8 mouse cellular contexts compared by ENCODE assay signal in the genomic region with DNA sequence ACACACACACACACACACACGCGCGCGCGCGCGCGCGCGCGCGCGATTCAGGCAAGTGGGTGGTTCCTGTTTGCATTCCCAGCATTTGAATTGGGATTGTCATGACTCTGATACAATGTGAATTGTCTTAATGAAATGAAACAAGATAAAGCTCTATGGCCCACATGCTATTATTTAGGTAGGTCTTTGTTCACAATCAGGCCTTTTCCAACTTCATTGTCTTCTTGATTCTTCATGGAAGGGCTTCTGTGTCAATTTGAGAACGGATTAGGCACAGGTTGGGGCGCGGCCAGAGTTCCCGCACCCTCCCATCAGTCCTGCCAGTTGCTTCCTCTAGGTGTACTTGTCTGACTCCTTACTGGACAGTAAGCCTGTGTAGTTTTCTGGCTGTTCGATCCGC. TPM values are rescaled to one million over a fixed set of nuclear protein-coding genes. Genes with fewer than 3 reads are reported as not detected.
DNase-seq lines count a peak whose midpoint lies in the region; ATAC-seq and TF ChIP-seq lines count a peak whose summit lies in the region.

No protein-coding gene starts in this region.

- peak; percentile 67; the same call in 1 of the 2 replicates for ATAC-seq in kidney, embryonic 15.5 days (replicated peaks; ENCODE audit: low FRiP score)
- no peak for ATAC-seq in intestine, postnatal 0 days
- ATAC-seq in neural tube, embryonic 14.5 days (ENCODE audit: low read depth) = peak; percentile 55

- no peak for TF ChIP-seq CTCF in embryonic fibroblast, embryonic 13.5 days (IDR thresholded peaks at IDR 0.05; ENCODE audit: borderline replicate concordance, insufficient read depth, low read length)
- TF ChIP-seq CTCF in intestine, postnatal 0 days (IDR thresholded peaks at IDR 0.05; ENCODE audit: low read depth) = no peak

- no peak for DNase-seq in kidney, adult 8-10 months
- no peak for DNase-seq in layer of hippocampus, postnatal 25 days (ENCODE audit: extremely low spot score in 1 of 2, low spot score in 1 of 2)
- DNase-seq in left cerebral cortex, postnatal 10 days (ENCODE audit: extremely low spot score in 1 of 2, low spot score in 2 of 2) = no peak
- DNase-seq in right cerebral cortex, adult 2 months (ENCODE audit: low spot score in 2 of 2) = no peak

- no peaks in the 10 kb centered on the region for H3K36me3 ChIP-seq in kidney, embryonic 15.5 days
- H3K36me3 ChIP-seq in intestine, postnatal 0 days (ENCODE audit: control insufficient read depth, insufficient read depth) = no peaks in the 10 kb centered on the region
- H3K36me3 ChIP-seq in neural tube, embryonic 14.5 days (ENCODE audit: control insufficient read depth, insufficient read depth, low read length) = no peaks in the 10 kb centered on the region

- H3K9ac ChIP-seq in kidney, embryonic 15.5 days = no peak overlapping the region
- no peak overlapping the region for H3K9ac ChIP-seq in intestine, postnatal 0 days (ENCODE audit: low read depth, low read length)
- no peak overlapping the region for H3K9ac ChIP-seq in neural tube, embryonic 14.5 days (replicated peaks; ENCODE audit: low read depth, low read length)

- H3K4me2 ChIP-seq in kidney, embryonic 15.5 days = peak overlapping the region; percentile 56
- peak overlapping the region; percentile 67 for H3K4me2 ChIP-seq in intestine, postnatal 0 days (replicated peaks; ENCODE audit: low read depth)
- H3K4me2 ChIP-seq in neural tube, embryonic 14.5 days (ENCODE audit: low read depth, low read length) = peak overlapping the region; percentile 51

- H3K9me3 ChIP-seq in kidney, embryonic 15.5 days (replicated peaks) = 0 out of 2 replicates have a peak, but pooled peaks cover 3% of the 10 kb centered on the region
- no peaks in the 10 kb centered on the region for H3K9me3 ChIP-seq in intestine, postnatal 0 days (ENCODE audit: control insufficient read depth)
- no peaks in the 10 kb centered on the region for H3K9me3 ChIP-seq in neural tube, embryonic 14.5 days (ENCODE audit: control insufficient read depth, low read length)

- H3K27me3 ChIP-seq in kidney, embryonic 15.5 days = no peaks in the 10 kb centered on the region
- H3K27me3 ChIP-seq in intestine, postnatal 0 days (replicated peaks; ENCODE audit: control insufficient read depth, insufficient read depth, low read length) = no peaks in the 10 kb centered on the region
- H3K27me3 ChIP-seq in neural tube, embryonic 14.5 days (ENCODE audit: control insufficient read depth, insufficient read depth, low read length) = no peaks in the 10 kb centered on the region

- H3K27ac ChIP-seq in kidney, embryonic 15.5 days = peak overlapping the region; percentile 45; the same call in 1 of the 2 replicates
- peak overlapping the region; percentile 39; the same call in 1 of the 2 replicates for H3K27ac ChIP-seq in embryonic fibroblast, embryonic 13.5 days (ENCODE audit: insufficient read depth, low read length)
- H3K27ac ChIP-seq in intestine, postnatal 0 days (ENCODE audit: low read depth, low read length) = no peak overlapping the region
- no peak overlapping the region; the same call in 1 of the 2 replicates for H3K27ac ChIP-seq in neural tube, embryonic 14.5 days (ENCODE audit: low read depth, low read length)

- H3K4me3 ChIP-seq in kidney, embryonic 15.5 days (replicated peaks) = peak overlapping the region; percentile 22
- H3K4me3 ChIP-seq in embryonic fibroblast, embryonic 13.5 days (ENCODE audit: insufficient read depth, low read length) = no peak overlapping the region
- peak overlapping the region; percentile 35 for H3K4me3 ChIP-seq in intestine, postnatal 0 days (ENCODE audit: low read depth, low read length)
- H3K4me3 ChIP-seq in neural tube, embryonic 14.5 days (ENCODE audit: low read depth, low read length) = peak overlapping the region; percentile 16; the same call in 1 of the 2 replicates

- 64% methylated on average over 19 of the region's 19 CpGs for WGBS in kidney, embryonic 15.5 days
- 56% methylated on average over 19 of the region's 19 CpGs for WGBS in intestine, postnatal 0 days
- WGBS in neural tube, embryonic 14.5 days = 55% methylated on average over 18 of the region's 19 CpGs

- no peak for TF ChIP-seq POLR2A in embryonic fibroblast, embryonic 13.5 days (IDR thresholded peaks at IDR 0.05; ENCODE audit: low read depth, low read length)

- H3K4me1 ChIP-seq in kidney, embryonic 15.5 days = peaks cover 16% of the 10 kb centered on the region
- H3K4me1 ChIP-seq in embryonic fibroblast, embryonic 13.5 days (ENCODE audit: control insufficient read depth, insufficient read depth, low read length) = 0 out of 2 replicates have a peak, but pooled peaks cover 2% of the 10 kb centered on the region
- no peaks in the 10 kb centered on the region for H3K4me1 ChIP-seq in intestine, postnatal 0 days (replicated peaks; ENCODE audit: control insufficient read depth, insufficient read depth, low read length)
- no peaks in the 10 kb centered on the region for H3K4me1 ChIP-seq in neural tube, embryonic 14.5 days (ENCODE audit: control insufficient read depth, insufficient read depth, low read length)

- intact Hi-C loops in left cerebral cortex, postnatal 10 days (cut with DNase I) = no loop called here

RNA-seq across cellular contexts. Expression of gene Birc3, which starts 41.0 kb away (rescaled TPM):
- polyA plus RNA-seq in kidney, embryonic 15.5 days (2015; fragmentation: Nextera tagmentation; extraction: Ambion mirVana) = 6.6 and 7.9 TPM in 2 replicates
- polyA plus RNA-seq in embryonic fibroblast, embryonic 13.5 days (2011; ENCODE audit: insufficient read length, low read depth, missing spikeins) = 29.3 and 33.7 TPM in 2 replicates
- polyA plus RNA-seq in intestine, postnatal 0 days (2015; fragmentation: Nextera tagmentation; extraction: Ambion mirVana) = 8.2 and 8.6 TPM in 2 replicates
- 0.70 and 3.2 TPM in 2 replicates for polyA plus RNA-seq in neural tube, embryonic 14.5 days (2014; fragmentation: Nextera tagmentation; extraction: Ambion mirVana)
- 1 to 10 TPM; 1.3 to 1.6 TPM for total RNA-seq in layer of hippocampus, postnatal 25 days (2021)
- total RNA-seq in left cerebral cortex, postnatal 10 days (2021) = 1 to 10 TPM; 2.2 to 2.4 TPM

Comparison
In these comparisons a context has a peak if more than half of its experiments do, and no peak if none do; other contexts are left out.
1. H3K27ac ChIP-seq: peak in kidney, embryonic 15.5 days (single experiment) and embryonic fibroblast, embryonic 13.5 days (single experiment); none in intestine, postnatal 0 days (single experiment) and neural tube, embryonic 14.5 days (single experiment).
2. Peak in every context shown above with its lines, with median percentiles within 50 percentile points of each other: H3K4me2 ChIP-seq.